Mouse (Mus musculus): ENCODE results near the gene Cfap58. TPM values are rescaled to one million over a fixed set of nuclear protein-coding genes. Genes with fewer than 3 reads are reported as not detected.

The Cfap58 gene
- polyA plus RNA-seq, 1 experiment from 2014 or later: not detected

DNA sequence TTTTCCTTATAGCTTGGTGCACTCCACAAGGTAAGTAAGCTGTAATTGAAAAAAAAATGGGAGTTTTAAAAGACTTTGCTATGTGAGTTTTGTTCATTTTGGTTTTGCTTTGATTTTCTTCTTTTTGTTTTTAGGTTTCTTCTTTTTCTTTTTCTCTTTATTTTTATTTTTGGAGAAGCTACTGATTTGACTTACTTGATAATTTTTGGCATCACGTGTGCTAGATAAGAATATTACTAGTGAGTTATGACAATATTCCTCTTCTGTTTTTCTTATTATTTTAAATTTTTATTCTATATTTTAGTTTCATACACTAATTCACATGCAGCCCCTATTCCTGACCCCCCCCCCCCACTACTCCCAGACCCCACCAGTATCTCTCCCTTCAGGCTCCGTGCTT, 10.4 kb upstream of the Cfap58 start:
- Histone ChIP-seq H3K36me3 (ENCODE audit: control insufficient read depth, insufficient read depth, low read length) (no peaks in the 10 kb centered on the region), H3K4me3 (ENCODE audit: low read length) (no peak overlapping the region), H3K27me3 (replicated peaks; ENCODE audit: control insufficient read depth, insufficient read depth, low read length) (no peaks in the 10 kb centered on the region), H3K4me1 (ENCODE audit: control insufficient read depth, insufficient read depth, low read length) (no peaks in the 10 kb centered on the region), H3K9me3 (ENCODE audit: control insufficient read depth, low read length) (no peaks in the 10 kb centered on the region), H3K4me2 (ENCODE audit: low read depth, low read length) (no peak overlapping the region), H3K9ac (ENCODE audit: low read depth, low read length) (no peak overlapping the region), H3K27ac (ENCODE audit: low read length) (no peak overlapping the region)
- ATAC-seq: no peak
- WGBS: 89% methylated on average over 2 of the region's 2 CpGs

- Histone ChIP-seq H3K36me3 (ENCODE audit: control insufficient read depth, insufficient read depth, low read length) (no peaks in the 10 kb centered on the region), H3K4me3 (ENCODE audit: low read length) (no peak overlapping the region), H3K9me3 (ENCODE audit: control insufficient read depth, low read length) (no peaks in the 10 kb centered on the region), H3K4me2 (ENCODE audit: low read depth, low read length) (no peak overlapping the region), H3K4me1 (ENCODE audit: control insufficient read depth, insufficient read depth, low read length) (no peaks in the 10 kb centered on the region), H3K9ac (ENCODE audit: low read depth, low read length) (no peak overlapping the region), H3K27me3 (replicated peaks; ENCODE audit: control insufficient read depth, insufficient read depth, low read length) (no peaks in the 10 kb centered on the region), H3K27ac (ENCODE audit: low read length) (no peak overlapping the region)
- no peak for ATAC-seq
- WGBS: 69% methylated on average over 4 of the region's 4 CpGs
Observed at GRCm38 (mm10) chr19:47929043-47929442, 8.4 kb upstream of the Cfap58 start.

- H3K9ac ChIP-seq (ENCODE audit: low read depth, low read length): no peak overlapping the region
- H3K27ac ChIP-seq (ENCODE audit: low read length): no peak overlapping the region
- WGBS: 40% methylated on average over 7 of the region's 7 CpGs
- ATAC-seq: peak; percentile 75
- H3K27me3 ChIP-seq (replicated peaks; ENCODE audit: control insufficient read depth, insufficient read depth, low read length): no peaks in the 10 kb centered on the region
- no peaks in the 10 kb centered on the region for H3K9me3 ChIP-seq (ENCODE audit: control insufficient read depth, low read length)
- H3K36me3 ChIP-seq (ENCODE audit: control insufficient read depth, insufficient read depth, low read length): no peaks in the 10 kb centered on the region
- H3K4me1 ChIP-seq (ENCODE audit: control insufficient read depth, insufficient read depth, low read length): no peaks in the 10 kb centered on the region
- no peak overlapping the region for H3K4me2 ChIP-seq (ENCODE audit: low read depth, low read length)
- H3K4me3 ChIP-seq (ENCODE audit: low read length): no peak overlapping the region
Observed at GRCm38 (mm10) chr19:47931982-47932638, 5.4 kb upstream of the Cfap58 start.

GRCm38 (mm10) chr19:47934146-47934545, 3.3 kb upstream of the Cfap58 start:
- Histone ChIP-seq H3K27me3 (replicated peaks; ENCODE audit: control insufficient read depth, insufficient read depth, low read length) (no peaks in the 10 kb centered on the region), H3K9me3 (ENCODE audit: control insufficient read depth, low read length) (no peaks in the 10 kb centered on the region), H3K9ac (ENCODE audit: low read depth, low read length) (no peak overlapping the region), H3K4me2 (ENCODE audit: low read depth, low read length) (no peak overlapping the region), H3K4me3 (ENCODE audit: low read length) (no peak overlapping the region), H3K4me1 (ENCODE audit: control insufficient read depth, insufficient read depth, low read length) (no peaks in the 10 kb centered on the region), H3K36me3 (ENCODE audit: control insufficient read depth, insufficient read depth, low read length) (no peaks in the 10 kb centered on the region), H3K27ac (ENCODE audit: low read length) (no peak overlapping the region)
- 85% methylated on average over 8 of the region's 8 CpGs for WGBS
- no peak for ATAC-seq

- no peak overlapping the region for H3K4me2 ChIP-seq (ENCODE audit: low read depth, low read length)
- no peak for ATAC-seq
- no peak overlapping the region for H3K4me3 ChIP-seq (ENCODE audit: low read length)
- no peaks in the 10 kb centered on the region for H3K9me3 ChIP-seq (ENCODE audit: control insufficient read depth, low read length)
- no peaks in the 10 kb centered on the region for H3K27me3 ChIP-seq (replicated peaks; ENCODE audit: control insufficient read depth, insufficient read depth, low read length)
- no peaks in the 10 kb centered on the region for H3K4me1 ChIP-seq (ENCODE audit: control insufficient read depth, insufficient read depth, low read length)
- 62% methylated on average over 16 of the region's 16 CpGs for WGBS
- no peak overlapping the region for H3K27ac ChIP-seq (ENCODE audit: low read length)
- no peak overlapping the region for H3K9ac ChIP-seq (ENCODE audit: low read depth, low read length)
- H3K36me3 ChIP-seq (ENCODE audit: control insufficient read depth, insufficient read depth, low read length): no peaks in the 10 kb centered on the region
Observed at GRCm38 (mm10) chr19:47934636-47935238, 2.7 kb upstream of the Cfap58 start.

GRCm38 (mm10) chr19:47935530-47935929, 1.9 kb upstream of the Cfap58 start:
- Histone ChIP-seq H3K4me2 (ENCODE audit: low read depth, low read length) (no peak overlapping the region), H3K27ac (ENCODE audit: low read length) (no peak overlapping the region), H3K9ac (ENCODE audit: low read depth, low read length) (no peak overlapping the region), H3K36me3 (ENCODE audit: control insufficient read depth, insufficient read depth, low read length) (no peaks in the 10 kb centered on the region), H3K9me3 (ENCODE audit: control insufficient read depth, low read length) (no peaks in the 10 kb centered on the region), H3K4me3 (ENCODE audit: low read length) (no peak overlapping the region), H3K27me3 (replicated peaks; ENCODE audit: control insufficient read depth, insufficient read depth, low read length) (no peaks in the 10 kb centered on the region), H3K4me1 (ENCODE audit: control insufficient read depth, insufficient read depth, low read length) (no peaks in the 10 kb centered on the region)
- ATAC-seq: no peak
- WGBS: 77% methylated on average over 6 of the region's 6 CpGs

DNA sequence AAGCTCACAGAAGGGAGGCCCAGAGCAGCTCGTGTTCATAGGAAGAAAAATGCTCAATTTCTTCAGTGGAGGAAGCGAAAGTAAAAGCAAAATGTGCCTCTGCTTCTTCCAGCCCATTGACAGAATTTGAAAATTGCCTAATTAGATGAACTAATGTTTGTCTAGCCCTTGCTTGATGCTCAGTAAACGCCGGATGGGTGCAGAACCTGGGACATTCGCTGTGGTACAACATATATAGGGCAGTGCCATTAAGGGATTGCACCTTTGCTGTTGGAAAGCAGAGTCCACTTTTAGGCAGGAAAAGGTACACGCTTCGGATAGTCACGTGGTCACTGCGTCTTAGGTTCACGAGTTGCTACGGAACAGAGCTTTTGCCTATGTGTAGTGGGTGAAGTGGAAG, 985 bp upstream of the Cfap58 start:
- 83% methylated on average over 11 of the region's 11 CpGs for WGBS
- no peak overlapping the region for H3K4me3 ChIP-seq (ENCODE audit: low read length)
- no peaks in the 10 kb centered on the region for H3K27me3 ChIP-seq (replicated peaks; ENCODE audit: control insufficient read depth, insufficient read depth, low read length)
- no peak for ATAC-seq
- H3K9ac ChIP-seq (ENCODE audit: low read depth, low read length): no peak overlapping the region
- no peaks in the 10 kb centered on the region for H3K4me1 ChIP-seq (ENCODE audit: control insufficient read depth, insufficient read depth, low read length)
- no peaks in the 10 kb centered on the region for H3K36me3 ChIP-seq (ENCODE audit: control insufficient read depth, insufficient read depth, low read length)
- H3K27ac ChIP-seq (ENCODE audit: low read length): no peak overlapping the region
- no peak overlapping the region for H3K4me2 ChIP-seq (ENCODE audit: low read depth, low read length)
- H3K9me3 ChIP-seq (ENCODE audit: control insufficient read depth, low read length): no peaks in the 10 kb centered on the region

- Histone ChIP-seq H3K4me3 (ENCODE audit: low read length) (no peak overlapping the region; the same call in 1 of the 2 replicates), H3K4me2 (ENCODE audit: low read depth, low read length) (peak overlapping the region; percentile 72; the same call in 1 of the 2 replicates), H3K9me3 (ENCODE audit: control insufficient read depth, low read length) (no peaks in the 10 kb centered on the region), H3K36me3 (ENCODE audit: control insufficient read depth, insufficient read depth, low read length) (no peaks in the 10 kb centered on the region), H3K9ac (ENCODE audit: low read depth, low read length) (no peak overlapping the region), H3K27ac (ENCODE audit: low read length) (no peak overlapping the region), H3K27me3 (replicated peaks; ENCODE audit: control insufficient read depth, insufficient read depth, low read length) (no peaks in the 10 kb centered on the region), H3K4me1 (ENCODE audit: control insufficient read depth, insufficient read depth, low read length) (no peaks in the 10 kb centered on the region)
- WGBS: 63% methylated on average over 9 of the region's 9 CpGs
- ATAC-seq: no peak
Observed at GRCm38 (mm10) chr19:47936938-47937337, 537 bp upstream of the Cfap58 start.

DNA sequence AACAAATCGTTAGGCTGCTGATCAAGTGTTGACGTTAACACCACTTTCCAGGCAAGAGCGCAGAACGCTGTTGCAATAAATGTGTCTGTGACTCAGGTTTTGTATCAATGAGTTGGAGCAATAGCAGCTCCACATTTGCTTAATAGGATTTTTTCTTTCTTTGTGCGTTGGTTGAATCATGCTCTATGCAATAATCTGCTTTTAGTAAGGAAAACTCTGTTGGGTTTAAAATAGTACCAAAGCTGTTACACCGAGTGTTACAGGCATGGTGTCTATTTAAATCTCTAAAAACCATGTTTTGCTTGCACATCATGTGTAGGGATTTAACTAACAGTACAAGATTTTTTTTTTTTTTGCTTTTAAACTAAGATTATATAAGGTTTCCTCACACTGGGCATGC, 1.9 kb downstream of the Cfap58 start:
- no peak overlapping the region for H3K4me3 ChIP-seq (ENCODE audit: low read length)
- H3K4me2 ChIP-seq (ENCODE audit: low read depth, low read length): no peak overlapping the region
- H3K9ac ChIP-seq (ENCODE audit: low read depth, low read length): no peak overlapping the region
- H3K27ac ChIP-seq (ENCODE audit: low read length): no peak overlapping the region
- H3K4me1 ChIP-seq (ENCODE audit: control insufficient read depth, insufficient read depth, low read length): no peaks in the 10 kb centered on the region
- H3K27me3 ChIP-seq (replicated peaks; ENCODE audit: control insufficient read depth, insufficient read depth, low read length): no peaks in the 10 kb centered on the region
- no peaks in the 10 kb centered on the region for H3K36me3 ChIP-seq (ENCODE audit: control insufficient read depth, insufficient read depth, low read length)
- WGBS: 69% methylated on average over 6 of the region's 6 CpGs
- H3K9me3 ChIP-seq (ENCODE audit: control insufficient read depth, low read length): no peaks in the 10 kb centered on the region
- no peak for ATAC-seq

All from intestine, embryonic 16.5 days (tissue).